ENCODE assay signal across 8 mouse cellular contexts in the genomic region with DNA sequence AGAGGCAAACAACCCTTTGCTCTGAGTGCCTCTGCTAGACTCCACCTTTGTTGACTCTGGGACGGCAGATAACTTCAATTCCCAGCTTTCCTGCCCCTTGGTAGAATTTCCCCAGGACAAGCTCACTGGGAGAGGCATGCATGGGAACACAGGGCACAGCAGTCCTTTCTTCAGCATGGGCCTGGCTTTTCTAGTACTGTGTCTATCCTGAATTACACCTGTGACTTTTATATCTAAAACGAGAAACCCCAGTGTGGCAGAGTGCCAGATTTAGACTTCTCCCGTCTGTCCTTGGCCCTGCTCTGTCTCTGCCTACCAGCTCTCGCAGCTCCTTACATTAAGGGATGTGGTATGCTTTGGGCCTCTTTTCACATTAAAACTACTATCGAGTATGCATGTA. TPM values are rescaled to one million over a fixed set of nuclear protein-coding genes. Genes with fewer than 3 reads are reported as not detected.
DNase-seq lines count a peak whose midpoint lies in the region; ATAC-seq and TF ChIP-seq lines count a peak whose summit lies in the region.

No protein-coding gene starts in this region.

- peak overlapping the region; percentile 46; the same call in 1 of the 2 replicates for H3K9ac ChIP-seq in heart, embryonic 11.5 days (ENCODE audit: low read depth, low read length)
- peak overlapping the region; percentile 49; the same call in 1 of the 2 replicates for H3K9ac ChIP-seq in embryonic facial prominence, embryonic 13.5 days
- H3K9ac ChIP-seq in midbrain, embryonic 14.5 days (replicated peaks; ENCODE audit: low read length): peak overlapping the region; percentile 23; the same call in 1 of the 2 replicates

- peak overlapping the region; percentile 62 for H3K27ac ChIP-seq in heart, embryonic 11.5 days (ENCODE audit: low read depth, low read length)
- H3K27ac ChIP-seq in embryonic facial prominence, embryonic 13.5 days: peak overlapping the region; percentile 48
- no peak overlapping the region for H3K27ac ChIP-seq in midbrain, embryonic 14.5 days (replicated peaks; ENCODE audit: low read depth, low read length)

- DNase-seq in heart, adult 8-10 months (ENCODE audit: low spot score): no peak
- DNase-seq in left cerebral cortex, postnatal 10 days (ENCODE audit: extremely low spot score in 1 of 2, low spot score in 2 of 2): peak; percentile 41 to 47
- no peak for DNase-seq in midbrain, embryonic 14.5 days
- no peak for DNase-seq in gastrocnemius, adult 18-20 months (ENCODE audit: low spot score)

- H3K9me3 ChIP-seq in heart, embryonic 11.5 days (replicated peaks; ENCODE audit: control insufficient read depth, low read length): no peaks in the 10 kb centered on the region
- H3K9me3 ChIP-seq in E14TG2a.4 (ENCODE audit: low read length): no peaks in the 10 kb centered on the region
- no peaks in the 10 kb centered on the region for H3K9me3 ChIP-seq in embryonic facial prominence, embryonic 13.5 days
- no peaks in the 10 kb centered on the region for H3K9me3 ChIP-seq in midbrain, embryonic 14.5 days (ENCODE audit: control insufficient read depth, low read length)

- WGBS in heart, embryonic 11.5 days (ENCODE audit: insufficient replicate concordance): 42% methylated on average over 5 of the region's 5 CpGs
- 58% methylated on average over 5 of the region's 5 CpGs for WGBS in embryonic facial prominence, embryonic 13.5 days
- WGBS in midbrain, embryonic 14.5 days: 73% methylated on average over 5 of the region's 5 CpGs

- H3K4me2 ChIP-seq in heart, embryonic 11.5 days: peak overlapping the region; percentile 84
- peak overlapping the region; percentile 24 for H3K4me2 ChIP-seq in embryonic facial prominence, embryonic 13.5 days
- H3K4me2 ChIP-seq in midbrain, embryonic 14.5 days (ENCODE audit: low read length): 0 out of 2 replicates have a peak overlapping the region, but pooled peaks have one; percentile 19

- peak overlapping the region; percentile 8; the same call in 1 of the 2 replicates for H3K4me3 ChIP-seq in heart, embryonic 11.5 days (ENCODE audit: low read depth, low read length)
- peak overlapping the region; percentile 96 for H3K4me3 ChIP-seq in E14TG2a.4 (replicated peaks; ENCODE audit: low read length)
- no peak overlapping the region for H3K4me3 ChIP-seq in embryonic facial prominence, embryonic 13.5 days
- H3K4me3 ChIP-seq in midbrain, embryonic 14.5 days (replicated peaks; ENCODE audit: low read depth, low read length): no peak overlapping the region

- intact Hi-C loops in left cerebral cortex, postnatal 10 days (cut with DNase I): no loop called here

- H3K4me1 ChIP-seq in heart, embryonic 11.5 days (ENCODE audit: control insufficient read depth, insufficient read depth, low read length): peaks cover 51% of the 10 kb centered on the region
- H3K4me1 ChIP-seq in E14TG2a.4 (replicated peaks; ENCODE audit: low read depth, low read length): peaks cover 83% of the 10 kb centered on the region
- H3K4me1 ChIP-seq in embryonic facial prominence, embryonic 13.5 days: peaks cover 51% of the 10 kb centered on the region
- H3K4me1 ChIP-seq in midbrain, embryonic 14.5 days (ENCODE audit: control insufficient read depth, insufficient read depth, low read length): peaks cover 36% of the 10 kb centered on the region

- TF ChIP-seq CTCF in E14TG2a.4 (conservative IDR thresholded peaks at IDR 0.05; ENCODE audit: low read length): no peak

- no peaks in the 10 kb centered on the region for H3K27me3 ChIP-seq in heart, embryonic 11.5 days (ENCODE audit: control insufficient read depth, insufficient read depth, low read length)
- no peaks in the 10 kb centered on the region for H3K27me3 ChIP-seq in E14TG2a.4 (ENCODE audit: insufficient read depth, low read length)
- H3K27me3 ChIP-seq in embryonic facial prominence, embryonic 13.5 days: no peaks in the 10 kb centered on the region
- no peaks in the 10 kb centered on the region for H3K27me3 ChIP-seq in midbrain, embryonic 14.5 days (ENCODE audit: control insufficient read depth, insufficient read depth, low read length)

- ATAC-seq in heart, embryonic 11.5 days (replicated peaks; ENCODE audit: insufficient number of reproducible peaks, low FRiP score, low TSS enrichment): no peak
- no peak for ATAC-seq in embryonic facial prominence, embryonic 13.5 days (ENCODE audit: insufficient number of reproducible peaks, insufficient read depth, low FRiP score, low TSS enrichment, low read depth)
- no peak for ATAC-seq in midbrain, embryonic 14.5 days (ENCODE audit: low FRiP score, low TSS enrichment)
- ATAC-seq in inflammation-experienced regulatory T-cells, adult 6 months: no peak

- peaks cover 10% of the 10 kb centered on the region for H3K36me3 ChIP-seq in heart, embryonic 11.5 days (ENCODE audit: control insufficient read depth, insufficient read depth, low read length)
- H3K36me3 ChIP-seq in E14TG2a.4 (ENCODE audit: insufficient read depth, low read length): peaks cover 70% of the 10 kb centered on the region
- H3K36me3 ChIP-seq in embryonic facial prominence, embryonic 13.5 days: peaks cover 20% of the 10 kb centered on the region
- peaks cover 15% of the 10 kb centered on the region for H3K36me3 ChIP-seq in midbrain, embryonic 14.5 days (ENCODE audit: control insufficient read depth, insufficient read depth, low read length)

RNA-seq across cellular contexts. Expression of a gene that starts 10.6 kb away (rescaled TPM):
- polyA plus RNA-seq in heart, embryonic 11.5 days (2014; fragmentation: Nextera tagmentation; extraction: Ambion mirVana): 352 and 354 TPM in 2 replicates
- 10 to 100 TPM; 34.1 to 43.4 (median 38.2) TPM for total RNA-seq in heart, adult 8-10 months (2022)
- 496 and 525 TPM in 2 replicates for polyA plus RNA-seq in embryonic facial prominence, embryonic 13.5 days (2015; fragmentation: Nextera tagmentation; extraction: Ambion mirVana)
- 100 to 1,000 TPM; 259 to 260 TPM for total RNA-seq in left cerebral cortex, postnatal 10 days (2021)
- polyA plus RNA-seq in midbrain, embryonic 14.5 days (2014; fragmentation: Nextera tagmentation; extraction: Ambion mirVana): 333 and 357 TPM in 2 replicates
- 100 to 1,000 TPM; 843 to 975 (median 918) TPM for polyA plus RNA-seq in inflammation-experienced regulatory T-cells, adult 6 months (2017; shearing (Covaris generic))
- 100 to 1,000 TPM; 579 to 626 TPM for total RNA-seq in gastrocnemius, adult 18-20 months (2021)

RNA-seq across cellular contexts. Expression of a gene that starts 20.9 kb away (rescaled TPM):
- 0.60 and 0.61 TPM in 2 replicates for polyA plus RNA-seq in heart, embryonic 11.5 days (2014; fragmentation: Nextera tagmentation; extraction: Ambion mirVana)
- total RNA-seq in heart, adult 8-10 months (2022): under 1 TPM; 0.06 to 0.16 (median 0.10) TPM
- 0.30 and 0.44 TPM in 2 replicates for polyA plus RNA-seq in embryonic facial prominence, embryonic 13.5 days (2015; fragmentation: Nextera tagmentation; extraction: Ambion mirVana)
- under 1 TPM; 0.56 to 0.59 TPM for total RNA-seq in left cerebral cortex, postnatal 10 days (2021)
- polyA plus RNA-seq in midbrain, embryonic 14.5 days (2014; fragmentation: Nextera tagmentation; extraction: Ambion mirVana): 0.18 and 0.61 TPM in 2 replicates
- polyA plus RNA-seq in inflammation-experienced regulatory T-cells, adult 6 months (2017; shearing (Covaris generic)): under 1 TPM; 0.18 to 0.51 (median 0.49) TPM
- under 1 TPM in 1 of 2 experiments, not detected in 1; 0.05 TPM for total RNA-seq in gastrocnemius, adult 18-20 months (2021)

RNA-seq across cellular contexts. Expression of a gene that starts 30.6 kb away (rescaled TPM):
- polyA plus RNA-seq in heart, embryonic 11.5 days (2014; fragmentation: Nextera tagmentation; extraction: Ambion mirVana): 186 and 195 TPM in 2 replicates
- total RNA-seq in heart, adult 8-10 months (2022): 100 to 1,000 TPM; 105 to 133 (median 121) TPM
- polyA plus RNA-seq in embryonic facial prominence, embryonic 13.5 days (2015; fragmentation: Nextera tagmentation; extraction: Ambion mirVana): 231 and 255 TPM in 2 replicates
- 100 to 1,000 TPM; 189 to 202 TPM for total RNA-seq in left cerebral cortex, postnatal 10 days (2021)
- polyA plus RNA-seq in midbrain, embryonic 14.5 days (2014; fragmentation: Nextera tagmentation; extraction: Ambion mirVana): 126 and 174 TPM in 2 replicates
- 100 to 1,000 TPM; 204 to 305 (median 225) TPM for polyA plus RNA-seq in inflammation-experienced regulatory T-cells, adult 6 months (2017; shearing (Covaris generic))
- 10 to 100 TPM; 93.9 to 95.4 TPM for total RNA-seq in gastrocnemius, adult 18-20 months (2021)

RNA-seq across cellular contexts. Expression of a gene that starts 31.6 kb away (rescaled TPM):
- polyA plus RNA-seq in heart, embryonic 11.5 days (2014; fragmentation: Nextera tagmentation; extraction: Ambion mirVana): 158 and 165 TPM in 2 replicates
- 100 to 1,000 TPM in 1 of 4 experiments, 10 to 100 TPM in 3; 91.0 to 102 (median 93.9) TPM for total RNA-seq in heart, adult 8-10 months (2022)
- 146 and 149 TPM in 2 replicates for polyA plus RNA-seq in embryonic facial prominence, embryonic 13.5 days (2015; fragmentation: Nextera tagmentation; extraction: Ambion mirVana)
- total RNA-seq in left cerebral cortex, postnatal 10 days (2021): 10 to 100 TPM; 76.1 to 76.6 TPM
- polyA plus RNA-seq in midbrain, embryonic 14.5 days (2014; fragmentation: Nextera tagmentation; extraction: Ambion mirVana): 229 and 241 TPM in 2 replicates
- 100 to 1,000 TPM; 323 to 414 (median 404) TPM for polyA plus RNA-seq in inflammation-experienced regulatory T-cells, adult 6 months (2017; shearing (Covaris generic))
- 10 to 100 TPM; 91.6 to 99.3 TPM for total RNA-seq in gastrocnemius, adult 18-20 months (2021)

Comparison
In these comparisons a context has a peak if more than half of its experiments do, and no peak if none do; other contexts are left out.
1. H3K4me2 ChIP-seq: peak in every context shown above with its lines; median percentile 84 in heart, embryonic 11.5 days; 24 in embryonic facial prominence, embryonic 13.5 days; 19 in midbrain, embryonic 14.5 days.
2. H3K4me3 ChIP-seq: peak in heart, embryonic 11.5 days (single experiment) and E14TG2a.4 (single experiment); none in embryonic facial prominence, embryonic 13.5 days (single experiment) and midbrain, embryonic 14.5 days (single experiment).
3. DNase-seq: peak in left cerebral cortex, postnatal 10 days (2 of 2); none in heart, adult 8-10 months (single experiment), midbrain, embryonic 14.5 days (single experiment) and gastrocnemius, adult 18-20 months (single experiment).
4. Peak in every context shown above with its lines, with median percentiles within 50 percentile points of each other: H3K9ac ChIP-seq.